8 mouse cellular contexts compared by ENCODE assay signal in genomic region chr11:96286739-96287385, GRCm38 (mm10). TPM values are rescaled to one million over a fixed set of nuclear protein-coding genes. Genes with fewer than 3 reads are reported as not detected.
DNase-seq lines count a peak whose midpoint lies in the region; ATAC-seq and TF ChIP-seq lines count a peak whose summit lies in the region.

No protein-coding gene starts in this region.

- H3K27me3 ChIP-seq in heart, embryonic 13.5 days (replicated peaks) = peaks cover 98% of the 10 kb centered on the region
- peaks cover 87% of the 10 kb centered on the region for H3K27me3 ChIP-seq in hindbrain, postnatal 0 days (ENCODE audit: insufficient read depth, low read length)
- peaks cover 100% of the 10 kb centered on the region for H3K27me3 ChIP-seq in liver, embryonic 13.5 days

- no peak overlapping the region; the same call in 1 of the 2 replicates for H3K9ac ChIP-seq in heart, embryonic 13.5 days
- no peak overlapping the region for H3K9ac ChIP-seq in hindbrain, postnatal 0 days (replicated peaks; ENCODE audit: low read length)
- no peak overlapping the region for H3K9ac ChIP-seq in liver, embryonic 13.5 days

- no peaks in the 10 kb centered on the region for H3K36me3 ChIP-seq in heart, embryonic 13.5 days
- no peaks in the 10 kb centered on the region for H3K36me3 ChIP-seq in hindbrain, postnatal 0 days (ENCODE audit: insufficient read depth, low read length)
- H3K36me3 ChIP-seq in liver, embryonic 13.5 days = no peaks in the 10 kb centered on the region

- peaks cover 22% of the 10 kb centered on the region for H3K4me1 ChIP-seq in heart, embryonic 13.5 days
- no peaks in the 10 kb centered on the region for H3K4me1 ChIP-seq in hindbrain, postnatal 0 days (ENCODE audit: insufficient read depth, low read length)
- H3K4me1 ChIP-seq in liver, embryonic 13.5 days (replicated peaks) = peaks cover 11% of the 10 kb centered on the region

- H3K9me3 ChIP-seq in heart, embryonic 13.5 days = no peaks in the 10 kb centered on the region
- no peaks in the 10 kb centered on the region for H3K9me3 ChIP-seq in hindbrain, postnatal 0 days (ENCODE audit: low read length)
- no peaks in the 10 kb centered on the region for H3K9me3 ChIP-seq in liver, embryonic 13.5 days (replicated peaks)

- no peak for DNase-seq in heart, postnatal 4 days
- no peak for DNase-seq in hindbrain, postnatal 0 days (ENCODE audit: low spot score)
- no peak for DNase-seq in liver, embryonic 13.5 days
- DNase-seq in spleen, postnatal 14 days (ENCODE audit: low spot score in 2 of 2) = no peak
- no peak for DNase-seq in gastrocnemius, postnatal 10 days
- DNase-seq in right cerebral cortex, adult 18-20 months = no peak

- peak overlapping the region; percentile 58 for H3K4me2 ChIP-seq in heart, embryonic 13.5 days
- peak overlapping the region; percentile 38 for H3K4me2 ChIP-seq in hindbrain, postnatal 0 days (ENCODE audit: low read depth, low read length)
- peak overlapping the region; percentile 50 for H3K4me2 ChIP-seq in liver, embryonic 13.5 days

- under 1% methylated on average over 55 of the region's 55 CpGs for WGBS in heart, embryonic 13.5 days
- 1% methylated on average over 55 of the region's 55 CpGs for WGBS in hindbrain, postnatal 0 days
- 1% methylated on average over 55 of the region's 55 CpGs for WGBS in liver, embryonic 13.5 days (ENCODE audit: insufficient replicate concordance)

- TF ChIP-seq CTCF in hindbrain, postnatal 0 days (IDR thresholded peaks at IDR 0.05; ENCODE audit: low read depth) = no peak

- H3K4me3 ChIP-seq in heart, embryonic 13.5 days = peak overlapping the region; percentile 41
- H3K4me3 ChIP-seq in hindbrain, postnatal 0 days (ENCODE audit: low read length) = peak overlapping the region; percentile 24
- H3K4me3 ChIP-seq in liver, embryonic 13.5 days (replicated peaks) = peak overlapping the region; percentile 36

- no peak for ATAC-seq in heart, embryonic 13.5 days (ENCODE audit: extremely low read depth, insufficient number of reproducible peaks, low FRiP score, low TSS enrichment)
- peak; percentile 27 for ATAC-seq in activated CD4-positive, CD25-positive, alpha-beta regulatory T cell, adult 4 months
- ATAC-seq in hindbrain, postnatal 0 days = no peak
- no peak for ATAC-seq in liver, embryonic 13.5 days (ENCODE audit: low read depth)

- H3K27ac ChIP-seq in heart, embryonic 13.5 days (replicated peaks) = no peak overlapping the region
- no peak overlapping the region for H3K27ac ChIP-seq in hindbrain, postnatal 0 days
- H3K27ac ChIP-seq in liver, embryonic 13.5 days = no peak overlapping the region

RNA-seq across cellular contexts. Expression of gene Hoxb7, which starts 0.4 kb away (rescaled TPM):
- 0.11 and 0.25 TPM in 2 replicates for polyA plus RNA-seq in heart, embryonic 13.5 days (2015; fragmentation: Nextera tagmentation; extraction: Ambion mirVana)
- total RNA-seq in heart, postnatal 4 days (2021) = under 1 TPM in 1 of 2 experiments, not detected in 1; 0.24 TPM
- not detected for polyA plus RNA-seq in activated CD4-positive, CD25-positive, alpha-beta regulatory T cell, adult 4 months (2017; shearing (Covaris generic))
- 11.0 and 21.7 TPM in 2 replicates for total RNA-seq in hindbrain, postnatal 0 days (2014; rRNA removed)
- 10.1 and 16.8 TPM in 2 replicates for polyA plus RNA-seq in hindbrain, postnatal 0 days (2015; fragmentation: Nextera tagmentation; extraction: Ambion mirVana)
- polyA plus RNA-seq in liver, embryonic 13.5 days (2015; fragmentation: Nextera tagmentation; extraction: Ambion mirVana) = 0.16 and 0.32 TPM in 2 replicates
- total RNA-seq in gastrocnemius, postnatal 10 days (2021) = 1 to 10 TPM; 1.6 to 1.9 TPM

RNA-seq across cellular contexts. Expression of gene Hoxb8, which starts 5.2 kb away (rescaled TPM):
- polyA plus RNA-seq in heart, embryonic 13.5 days (2015; fragmentation: Nextera tagmentation; extraction: Ambion mirVana) = not detected in 2 replicates
- total RNA-seq in heart, postnatal 4 days (2021) = not detected
- not detected for polyA plus RNA-seq in activated CD4-positive, CD25-positive, alpha-beta regulatory T cell, adult 4 months (2017; shearing (Covaris generic))
- 28.0 and 66.5 TPM in 2 replicates for total RNA-seq in hindbrain, postnatal 0 days (2014; rRNA removed)
- polyA plus RNA-seq in hindbrain, postnatal 0 days (2015; fragmentation: Nextera tagmentation; extraction: Ambion mirVana) = 4.6 and 6.2 TPM in 2 replicates
- polyA plus RNA-seq in liver, embryonic 13.5 days (2015; fragmentation: Nextera tagmentation; extraction: Ambion mirVana) = 0.06 TPM in 1 of 2 replicates, not detected in the other
- 1 to 10 TPM in 1 of 2 experiments, under 1 TPM in 1; 0.92 to 1.9 TPM for total RNA-seq in gastrocnemius, postnatal 10 days (2021)

RNA-seq across cellular contexts. Expression of gene Hoxb6, which starts 5.4 kb away (rescaled TPM):
- polyA plus RNA-seq in heart, embryonic 13.5 days (2015; fragmentation: Nextera tagmentation; extraction: Ambion mirVana) = 1.4 and 2.0 TPM in 2 replicates
- total RNA-seq in heart, postnatal 4 days (2021) = not detected
- polyA plus RNA-seq in activated CD4-positive, CD25-positive, alpha-beta regulatory T cell, adult 4 months (2017; shearing (Covaris generic)) = not detected
- total RNA-seq in hindbrain, postnatal 0 days (2014; rRNA removed) = 23.2 and 30.2 TPM in 2 replicates
- polyA plus RNA-seq in hindbrain, postnatal 0 days (2015; fragmentation: Nextera tagmentation; extraction: Ambion mirVana) = 29.0 and 36.3 TPM in 2 replicates
- 0.07 and 0.14 TPM in 2 replicates for polyA plus RNA-seq in liver, embryonic 13.5 days (2015; fragmentation: Nextera tagmentation; extraction: Ambion mirVana)
- total RNA-seq in gastrocnemius, postnatal 10 days (2021) = 1 to 10 TPM in 1 of 2 experiments, under 1 TPM in 1; 0.56 to 2.0 TPM

RNA-seq across cellular contexts. Expression of gene Hoxb9, which starts 15.6 kb away (rescaled TPM):
- polyA plus RNA-seq in heart, embryonic 13.5 days (2015; fragmentation: Nextera tagmentation; extraction: Ambion mirVana) = 0.06 TPM in 1 of 2 replicates, not detected in the other
- total RNA-seq in heart, postnatal 4 days (2021) = not detected
- under 1 TPM in 1 of 2 experiments, not detected in 1; 0.15 TPM for polyA plus RNA-seq in activated CD4-positive, CD25-positive, alpha-beta regulatory T cell, adult 4 months (2017; shearing (Covaris generic))
- 0.40 TPM in 1 of 2 replicates, not detected in the other for total RNA-seq in hindbrain, postnatal 0 days (2014; rRNA removed)
- 0.13 TPM in 1 of 2 replicates, not detected in the other for polyA plus RNA-seq in hindbrain, postnatal 0 days (2015; fragmentation: Nextera tagmentation; extraction: Ambion mirVana)
- 0.06 TPM in 1 of 2 replicates, not detected in the other for polyA plus RNA-seq in liver, embryonic 13.5 days (2015; fragmentation: Nextera tagmentation; extraction: Ambion mirVana)
- total RNA-seq in gastrocnemius, postnatal 10 days (2021) = under 1 TPM; 0.63 to 0.79 TPM

RNA-seq across cellular contexts. Expression of gene Hoxb5, which starts 16.3 kb away (rescaled TPM):
- 3.8 and 5.5 TPM in 2 replicates for polyA plus RNA-seq in heart, embryonic 13.5 days (2015; fragmentation: Nextera tagmentation; extraction: Ambion mirVana)
- under 1 TPM in 1 of 2 experiments, not detected in 1; 0.32 TPM for total RNA-seq in heart, postnatal 4 days (2021)
- not detected for polyA plus RNA-seq in activated CD4-positive, CD25-positive, alpha-beta regulatory T cell, adult 4 months (2017; shearing (Covaris generic))
- 16.5 and 24.3 TPM in 2 replicates for total RNA-seq in hindbrain, postnatal 0 days (2014; rRNA removed)
- 109 and 113 TPM in 2 replicates for polyA plus RNA-seq in hindbrain, postnatal 0 days (2015; fragmentation: Nextera tagmentation; extraction: Ambion mirVana)
- 0.44 and 0.58 TPM in 2 replicates for polyA plus RNA-seq in liver, embryonic 13.5 days (2015; fragmentation: Nextera tagmentation; extraction: Ambion mirVana)
- total RNA-seq in gastrocnemius, postnatal 10 days (2021) = 1 to 10 TPM in 1 of 2 experiments, under 1 TPM in 1; 0.89 to 1.3 TPM

Comparison
In these comparisons a context has a peak if more than half of its experiments do, and no peak if none do; other contexts are left out.
1. RNA of gene Hoxb6, which starts 5.4 kb away (polyA plus RNA-seq): 29.0 to 36.3 TPM in hindbrain, postnatal 0 days; 1.4 to 2.0 TPM in heart, embryonic 13.5 days, 0.07 to 0.14 TPM in liver, embryonic 13.5 days and not detected in activated CD4-positive, CD25-positive, alpha-beta regulatory T cell, adult 4 months; every median in the first group is over 10 times any median in the second.
2. Peak in every context shown above with its lines, with median percentiles within 50 percentile points of each other: H3K4me2 ChIP-seq and H3K4me3 ChIP-seq.